Mouse (Mus musculus) kidney, adult 9 months (tissue): Measurements from ENCODE around the gene Ldah.

Experiments
- DNase-seq: peaks from one replicate; pipeline ENCODE4 v3.0.0; 2022

Gene Ldah

DNA sequence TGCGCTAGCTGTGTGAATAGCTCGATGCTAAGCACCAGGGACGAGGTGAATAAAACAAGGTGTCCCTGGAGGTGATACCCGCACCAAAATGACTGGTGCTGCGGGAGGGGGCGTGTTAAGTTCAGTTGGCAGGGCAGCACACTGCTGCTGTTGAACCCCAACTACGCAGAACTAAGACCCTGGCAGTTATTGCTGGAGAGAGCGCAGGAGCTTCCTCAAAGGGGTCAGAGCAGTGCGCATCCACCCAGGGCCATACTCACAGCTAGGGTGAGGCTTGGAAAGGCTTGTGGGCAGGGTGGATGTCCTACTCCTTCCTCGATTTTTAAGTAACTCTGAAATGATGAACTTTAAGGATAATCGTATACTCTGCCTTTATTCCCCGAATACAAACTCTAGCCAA, 105.9 kb downstream of the Ldah start:
- no peak for DNase-seq

DNA sequence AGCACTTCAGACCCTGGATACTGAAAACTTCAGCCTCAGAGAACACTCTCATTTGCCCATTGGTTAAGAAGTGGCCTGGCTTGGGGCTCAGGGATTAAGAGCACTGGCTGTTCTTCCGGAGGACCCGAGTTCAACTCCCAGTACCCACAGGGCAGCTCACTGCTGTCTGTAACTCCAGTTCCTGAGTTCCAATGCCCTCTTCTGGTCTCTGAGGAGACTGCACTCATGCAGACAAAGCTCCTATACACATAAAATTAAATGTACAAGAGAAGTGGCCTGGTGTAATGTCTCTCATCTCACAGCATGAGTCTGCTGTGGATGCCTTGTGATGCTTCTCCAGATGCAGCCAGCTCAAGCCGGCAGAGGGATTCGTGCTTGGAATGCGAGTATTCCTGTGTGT, 108.6 kb downstream of the Ldah start:
- no peak for DNase-seq

DNA sequence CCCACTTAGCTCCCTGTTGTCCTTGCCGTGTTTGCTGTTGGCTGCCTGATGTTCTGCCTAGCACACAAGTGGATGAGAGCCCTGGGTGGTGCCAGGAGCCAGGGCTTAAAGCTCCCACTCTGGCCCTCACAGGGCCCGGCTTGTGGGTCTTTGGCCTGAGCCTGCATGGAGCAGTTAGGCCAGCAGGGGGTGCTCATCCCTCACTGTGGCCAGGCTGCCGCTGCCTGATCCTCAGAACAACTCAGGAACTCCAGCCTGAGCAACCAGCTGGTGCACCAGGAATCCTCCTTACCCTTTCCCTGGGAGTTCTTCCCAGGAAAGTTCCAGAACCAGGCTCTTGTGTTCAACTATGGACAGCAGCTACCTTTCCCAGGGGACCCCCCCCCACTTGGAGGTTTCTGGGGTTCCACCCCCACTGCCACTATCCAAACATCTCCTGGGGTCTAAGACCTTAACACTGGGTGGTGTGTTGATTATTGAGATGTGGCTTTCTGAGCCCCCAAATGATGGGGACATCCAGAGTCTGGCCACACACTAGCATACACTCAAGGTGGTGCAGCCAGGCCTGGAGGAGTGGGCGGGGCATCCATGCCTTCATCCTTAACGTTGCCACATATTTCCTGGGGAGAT, 112.3 kb downstream of the Ldah start:
- DNase-seq, result peak; percentile 83

DNA sequence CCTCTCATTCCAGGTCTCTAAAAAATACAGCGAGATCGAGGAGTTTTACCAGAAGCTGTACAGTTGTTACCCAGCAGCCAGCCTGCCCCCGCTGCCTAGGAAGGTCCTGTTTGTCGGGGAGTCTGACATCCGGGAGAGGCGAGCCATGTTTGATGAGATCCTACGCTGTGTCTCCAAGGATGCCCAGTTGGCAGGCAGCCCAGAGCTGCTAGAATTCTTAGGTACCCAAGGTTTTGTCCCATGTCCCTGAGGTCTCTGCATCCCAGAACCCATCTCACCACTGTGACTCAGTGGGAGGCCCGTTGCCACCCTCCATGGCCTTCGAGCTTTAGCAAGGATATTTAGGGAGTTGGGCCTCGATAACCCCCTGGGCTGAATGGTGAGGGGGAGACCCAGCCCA, 113.6 kb downstream of the Ldah start:
- no peak for DNase-seq

DNA sequence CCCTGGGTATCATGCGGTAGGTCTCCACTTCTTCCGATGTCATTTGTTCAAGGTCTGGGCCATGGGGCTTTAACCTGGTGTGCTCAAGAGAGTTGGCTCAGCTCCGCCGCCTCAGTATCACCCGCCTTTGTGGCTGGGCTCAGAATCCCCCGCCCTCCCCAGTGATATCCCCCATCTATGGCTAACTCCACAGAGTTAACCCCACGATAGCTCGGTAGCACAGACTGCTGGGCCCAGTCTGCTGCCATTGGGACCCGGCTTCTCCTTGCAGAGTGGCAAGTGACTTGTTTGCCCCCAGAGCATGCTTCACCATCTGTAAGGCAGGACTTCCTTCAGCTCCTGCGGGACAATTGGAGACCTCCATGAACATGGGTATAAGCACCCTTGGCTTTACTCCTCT, 116.2 kb downstream of the Ldah start:
- DNase-seq, result no peak

DNA sequence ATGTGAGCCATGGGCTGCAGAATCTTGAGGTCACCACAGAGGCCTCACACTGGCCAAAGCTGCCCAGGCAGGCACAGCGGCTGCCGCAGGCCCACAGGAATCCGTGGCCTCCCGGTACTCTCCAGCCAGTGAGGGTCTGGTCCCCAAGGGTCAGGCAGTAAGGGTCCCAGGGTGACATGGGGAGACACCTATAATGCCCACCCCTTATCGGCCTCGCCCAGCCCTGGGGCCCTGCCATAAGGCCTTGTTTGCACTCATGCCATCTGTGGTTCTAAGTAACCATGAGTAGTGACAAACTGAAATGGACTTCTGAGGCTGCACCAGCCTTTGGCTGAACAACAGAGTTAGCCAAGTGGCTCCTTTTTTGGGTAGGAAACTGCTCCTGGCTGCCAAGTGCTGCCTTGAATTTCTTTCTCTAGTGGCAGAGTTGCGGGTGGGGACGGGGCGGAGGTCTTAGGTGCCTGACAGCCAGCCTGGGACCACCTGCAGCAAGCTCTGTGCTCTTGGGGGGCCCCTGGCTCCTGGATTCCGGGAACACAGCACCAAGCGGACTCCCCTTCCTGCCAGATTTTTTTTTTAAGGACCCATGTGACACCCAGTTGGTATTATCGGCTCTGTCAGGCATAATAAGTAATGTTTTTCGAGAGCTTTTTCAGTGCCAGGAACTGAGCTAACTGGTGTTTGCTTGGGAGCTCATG, 117.5 kb downstream of the Ldah start:
- peak; percentile 48 for DNase-seq

DNA sequence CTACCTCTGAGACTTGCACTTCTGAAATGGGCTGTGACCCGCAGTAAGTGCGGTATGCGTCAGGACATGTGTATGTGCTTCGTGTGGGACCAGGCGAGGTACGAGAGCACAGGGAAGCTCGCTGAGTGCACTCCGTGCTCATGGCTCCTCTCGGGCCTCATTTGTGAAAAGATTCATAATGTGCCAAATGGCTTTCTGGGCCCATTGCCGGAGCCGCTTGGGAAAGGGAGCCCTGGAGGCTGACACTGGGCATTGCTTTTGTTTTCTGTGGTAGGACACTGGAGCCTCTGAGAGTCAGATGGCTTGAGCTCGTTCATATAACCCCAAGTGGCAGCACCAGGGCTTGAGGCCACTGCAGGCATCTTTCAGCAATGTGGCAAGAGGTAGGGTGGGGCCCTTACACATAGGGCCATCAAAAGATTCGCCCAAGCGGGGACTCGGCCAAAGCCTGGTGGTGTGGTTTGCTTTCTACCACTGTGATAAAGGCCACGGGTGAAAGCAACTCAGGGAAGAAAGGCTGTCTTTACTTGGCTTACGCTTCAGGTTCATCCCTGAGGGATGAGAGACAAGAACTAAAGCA, 118.1 kb downstream of the Ldah start:
- DNase-seq, result no peak

DNA sequence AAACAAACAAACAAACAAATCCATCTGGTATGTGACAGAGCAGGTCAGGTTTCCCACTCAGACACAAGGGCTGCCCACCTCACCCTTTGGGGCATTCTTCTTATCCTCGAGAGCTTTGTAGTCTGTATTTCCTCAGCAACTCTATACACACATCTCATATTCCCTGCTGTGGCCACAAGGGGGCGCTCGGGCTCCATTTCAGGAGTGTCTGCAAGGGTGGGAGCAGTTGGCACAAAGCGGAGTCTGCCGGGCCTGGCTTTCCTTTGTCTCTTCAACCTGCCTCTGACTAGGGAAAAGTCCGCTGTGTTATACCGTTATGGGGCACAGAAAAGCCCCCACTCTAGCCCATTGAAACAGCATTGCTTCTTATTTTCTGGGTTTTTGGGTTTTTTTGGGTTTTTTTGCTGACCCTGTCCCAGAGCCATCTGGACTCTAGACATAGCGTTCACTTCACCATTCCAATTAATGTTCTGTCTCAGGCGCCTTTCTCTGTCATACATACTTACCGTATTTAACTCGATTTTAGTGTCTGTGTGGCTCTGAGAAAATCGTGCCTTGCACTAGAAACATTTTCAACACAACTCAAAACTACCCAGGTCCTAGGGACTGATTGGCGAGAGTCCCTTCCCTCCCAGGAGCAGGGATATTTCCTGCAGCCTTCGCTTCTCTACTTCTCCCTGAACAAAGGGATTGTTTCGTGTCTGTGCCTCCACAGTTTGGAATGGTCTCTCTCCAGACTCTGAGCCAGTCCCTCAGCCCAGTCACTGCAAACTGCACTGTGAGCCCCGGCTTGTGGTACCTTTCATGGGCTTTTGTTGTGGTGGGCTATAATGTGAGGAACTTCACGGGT, 119.1 kb downstream of the Ldah start:
- peak; percentile 94 for DNase-seq

DNA sequence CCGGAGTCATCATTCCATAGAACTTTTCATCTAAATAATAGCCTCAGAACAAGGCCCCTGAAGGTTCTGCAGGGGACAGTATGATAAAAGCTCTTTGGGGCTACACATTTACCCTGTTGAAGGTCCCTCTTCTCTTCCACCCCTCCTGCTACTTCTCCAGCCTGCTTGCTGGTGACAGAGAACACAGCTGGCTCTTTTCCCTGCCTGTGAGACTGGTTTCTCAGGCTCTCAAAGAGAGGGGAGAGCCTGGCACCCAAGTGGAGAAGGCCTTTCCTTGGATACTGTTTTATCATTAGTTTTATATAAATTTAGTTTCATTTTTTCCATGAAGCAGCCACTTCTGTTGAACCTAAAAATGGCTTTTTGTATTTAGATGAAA, 119.8 kb downstream of the Ldah start:
- no peak for DNase-seq

DNA sequence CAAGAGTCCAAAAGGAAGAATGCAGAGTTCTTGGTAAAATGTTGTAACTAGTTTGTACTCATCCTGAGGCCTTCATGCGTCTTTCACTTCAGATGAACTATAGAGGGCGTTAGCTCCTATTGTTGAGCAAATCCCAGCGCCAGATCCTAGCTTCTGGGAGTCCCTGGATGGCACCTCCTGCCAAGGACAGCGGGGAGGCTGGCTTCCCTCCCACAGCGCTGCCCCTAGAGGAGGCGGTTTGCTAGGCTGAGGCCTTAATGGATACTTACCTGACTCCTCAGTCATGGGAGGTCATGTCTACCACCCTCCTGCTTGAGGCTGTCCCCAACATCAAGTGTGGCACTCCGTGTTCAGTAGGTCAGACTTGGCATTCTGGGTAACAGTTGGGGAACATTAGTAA, 121.3 kb downstream of the Ldah start:
- DNase-seq, result no peak

DNA sequence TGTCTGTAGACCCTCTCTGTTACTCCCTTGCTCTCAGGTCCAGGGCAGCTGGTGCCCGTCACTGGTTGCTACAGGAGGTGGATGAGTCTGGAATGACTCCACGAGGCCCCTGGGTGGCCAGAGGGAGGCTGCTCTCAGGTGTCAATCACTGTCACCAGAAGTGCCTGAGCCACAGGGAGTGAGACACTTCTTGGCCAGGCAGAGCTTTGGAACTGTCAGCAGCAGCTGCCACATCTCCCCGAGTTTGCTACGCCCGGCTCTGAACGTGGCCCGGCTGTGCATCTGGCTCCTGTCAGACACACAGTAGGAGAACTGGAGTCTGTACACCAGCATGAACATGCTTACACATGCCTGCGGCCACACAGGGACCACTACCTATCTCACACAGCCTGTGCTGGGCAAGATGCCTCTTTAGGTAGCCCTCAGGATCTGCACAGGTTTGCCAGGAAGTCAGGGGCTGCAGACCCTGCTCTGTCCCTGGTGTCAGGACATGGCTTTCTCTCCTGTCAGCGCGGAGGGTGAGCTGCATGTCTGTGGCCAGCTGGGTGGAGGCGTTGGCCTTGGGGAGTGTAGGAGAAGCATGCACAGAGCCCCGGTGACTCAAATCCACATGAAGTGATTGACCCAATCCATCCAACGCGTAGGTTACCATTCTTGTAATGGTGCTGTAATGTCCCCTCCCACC, 123.7 kb downstream of the Ldah start:
- no peak for DNase-seq

DNA sequence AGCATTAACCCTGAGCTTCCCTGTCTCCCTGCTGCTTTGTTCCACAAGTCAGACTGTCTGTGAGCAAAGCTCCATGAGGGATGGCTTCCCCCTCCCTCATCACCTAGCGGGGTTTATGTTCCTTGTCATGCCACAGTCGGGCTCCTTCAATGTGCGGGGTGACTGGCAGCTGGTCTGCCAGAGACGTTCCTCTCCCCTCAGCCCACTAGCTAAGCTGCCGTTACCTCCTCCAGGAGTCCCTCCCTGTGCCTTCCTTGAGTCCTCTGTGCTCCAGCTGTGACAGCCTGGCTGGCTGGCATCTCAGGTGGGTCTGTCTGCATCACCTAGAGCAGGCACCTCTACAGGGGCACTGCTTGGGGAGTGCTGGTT, 124.3 kb downstream of the Ldah start:
- DNase-seq, result no peak

DNA sequence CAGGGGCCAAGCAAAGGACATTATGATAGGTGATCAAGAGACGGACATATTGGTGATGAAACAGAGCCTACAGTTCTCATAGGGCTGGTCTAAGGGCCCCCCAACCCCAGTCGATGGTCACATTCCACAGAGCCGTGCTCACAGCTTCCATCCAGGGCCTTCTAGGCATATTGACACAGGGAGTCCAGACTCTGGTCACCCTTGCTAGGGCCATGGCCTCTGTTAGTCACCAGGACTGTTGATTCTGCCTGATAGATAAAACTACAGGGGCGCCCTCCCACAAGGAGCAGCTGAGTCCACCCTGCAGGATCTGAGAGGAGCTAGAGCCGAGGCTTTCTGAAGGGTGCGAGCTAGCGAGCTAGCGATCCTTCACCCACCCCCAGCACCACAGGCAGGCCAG, 125.7 kb downstream of the Ldah start:
- DNase-seq, result no peak

DNA sequence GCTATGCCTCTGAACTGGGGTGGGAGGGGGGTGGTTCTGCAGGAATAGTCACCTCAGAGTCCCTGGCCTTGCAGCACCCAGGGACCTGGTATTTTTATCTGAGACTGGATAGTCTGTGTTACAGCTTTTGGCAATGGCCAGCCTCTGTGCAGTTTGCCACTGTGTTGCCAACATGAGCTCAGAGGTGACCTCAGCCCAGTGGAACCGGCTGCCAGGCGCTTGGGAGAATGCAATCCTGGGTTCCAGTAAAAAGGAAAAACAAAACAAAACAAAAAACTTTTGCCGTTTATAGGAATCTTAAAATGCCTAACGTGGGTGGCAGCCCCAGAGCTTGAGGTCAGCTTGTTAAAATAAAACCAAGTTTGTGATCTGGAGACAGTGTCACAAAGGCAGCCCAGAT, 126.4 kb downstream of the Ldah start:
- peak; percentile 71 for DNase-seq
